Mouse (Mus musculus): ENCODE measurements around the gene Apbb1ip. TPM values are rescaled to one million over a fixed set of nuclear protein-coding genes. Genes with fewer than 3 reads are reported as not detected.

The Apbb1ip gene
- polyA plus RNA-seq, 1 experiment = 0.57 TPM

- no peaks in the 10 kb centered on the region for H3K9me3 ChIP-seq (replicated peaks; ENCODE audit: control insufficient read depth, insufficient read depth, low read length, poor library complexity, severe bottlenecking)
- no peaks in the 10 kb centered on the region; the same call in 1 of the 2 replicates for H3K27me3 ChIP-seq (ENCODE audit: control insufficient read depth, insufficient read depth, low read length, poor library complexity, severe bottlenecking)
- H3K9ac ChIP-seq (ENCODE audit: low read depth, poor library complexity, severe bottlenecking) = no peak overlapping the region
- H3K36me3 ChIP-seq (ENCODE audit: control insufficient read depth, insufficient read depth, low read length, poor library complexity, severe bottlenecking) = no peaks in the 10 kb centered on the region
- TF ChIP-seq POLR2A (IDR thresholded peaks at IDR 0.05; ENCODE audit: insufficient read depth, low read length) = no peak
- TF ChIP-seq EP300 (IDR thresholded peaks at IDR 0.05; ENCODE audit: insufficient read depth, low read depth, low read length) = no peak
- no peak for TF ChIP-seq CTCF (IDR thresholded peaks at IDR 0.05; ENCODE audit: low read depth, low read length)
- no peak overlapping the region for H3K27ac ChIP-seq (ENCODE audit: insufficient read depth, low read length)
- H3K4me3 ChIP-seq (ENCODE audit: low read depth, low read length) = no peak overlapping the region
- no peaks in the 10 kb centered on the region for H3K4me1 ChIP-seq (ENCODE audit: control insufficient read depth, insufficient read depth, low read length)
Observed at GRCm38 (mm10) chr2:22784771-22785170, 10.9 kb downstream of the Apbb1ip start.

GRCm38 (mm10) chr2:22788658-22789057 lies 14.8 kb downstream of the Apbb1ip start:
- Histone ChIP-seq H3K27me3 (ENCODE audit: control insufficient read depth, insufficient read depth, low read length, poor library complexity, severe bottlenecking) (no peaks in the 10 kb centered on the region; the same call in 1 of the 2 replicates), H3K9ac (ENCODE audit: low read depth, poor library complexity, severe bottlenecking) (no peak overlapping the region), H3K9me3 (replicated peaks; ENCODE audit: control insufficient read depth, insufficient read depth, low read length, poor library complexity, severe bottlenecking) (no peaks in the 10 kb centered on the region), H3K4me3 (ENCODE audit: low read depth, low read length) (no peak overlapping the region), H3K4me1 (ENCODE audit: control insufficient read depth, insufficient read depth, low read length) (no peaks in the 10 kb centered on the region), H3K36me3 (ENCODE audit: control insufficient read depth, insufficient read depth, low read length, poor library complexity, severe bottlenecking) (no peaks in the 10 kb centered on the region), H3K27ac (ENCODE audit: insufficient read depth, low read length) (no peak overlapping the region)
- TF ChIP-seq POLR2A (IDR thresholded peaks at IDR 0.05; ENCODE audit: insufficient read depth, low read length) = no peak
- TF ChIP-seq EP300 (IDR thresholded peaks at IDR 0.05; ENCODE audit: insufficient read depth, low read depth, low read length) = no peak
- no peak for TF ChIP-seq CTCF (IDR thresholded peaks at IDR 0.05; ENCODE audit: low read depth, low read length)

- H3K27ac ChIP-seq (ENCODE audit: insufficient read depth, low read length) = no peak overlapping the region
Observed at GRCm38 (mm10) chr2:22789576-22789975, 15.7 kb downstream of the Apbb1ip start.

GRCm38 (mm10) chr2:22790435-22790834 lies 16.5 kb downstream of the Apbb1ip start:
- Histone ChIP-seq H3K4me1 (ENCODE audit: control insufficient read depth, insufficient read depth, low read length) (no peaks in the 10 kb centered on the region), H3K27me3 (ENCODE audit: control insufficient read depth, insufficient read depth, low read length, poor library complexity, severe bottlenecking) (no peaks in the 10 kb centered on the region; the same call in 1 of the 2 replicates), H3K36me3 (ENCODE audit: control insufficient read depth, insufficient read depth, low read length, poor library complexity, severe bottlenecking) (no peaks in the 10 kb centered on the region), H3K9ac (ENCODE audit: low read depth, poor library complexity, severe bottlenecking) (no peak overlapping the region), H3K27ac (ENCODE audit: insufficient read depth, low read length) (no peak overlapping the region), H3K9me3 (replicated peaks; ENCODE audit: control insufficient read depth, insufficient read depth, low read length, poor library complexity, severe bottlenecking) (0 out of 2 replicates have a peak, but pooled peaks cover 4% of the 10 kb centered on the region), H3K4me3 (ENCODE audit: low read depth, low read length) (no peak overlapping the region)
- TF ChIP-seq EP300 (IDR thresholded peaks at IDR 0.05; ENCODE audit: insufficient read depth, low read depth, low read length) (no peak), POLR2A (IDR thresholded peaks at IDR 0.05; ENCODE audit: insufficient read depth, low read length) (no peak), CTCF (IDR thresholded peaks at IDR 0.05; ENCODE audit: low read depth, low read length) (no peak)

More at GRCm38 (mm10) chr2:22789576-22789975, 15.7 kb downstream of the Apbb1ip start:
- no peaks in the 10 kb centered on the region; the same call in 1 of the 2 replicates for H3K27me3 ChIP-seq (ENCODE audit: control insufficient read depth, insufficient read depth, low read length, poor library complexity, severe bottlenecking)
- no peak overlapping the region for H3K4me3 ChIP-seq (ENCODE audit: low read depth, low read length)
- no peak overlapping the region for H3K9ac ChIP-seq (ENCODE audit: low read depth, poor library complexity, severe bottlenecking)
- TF ChIP-seq POLR2A (IDR thresholded peaks at IDR 0.05; ENCODE audit: insufficient read depth, low read length) (no peak), CTCF (IDR thresholded peaks at IDR 0.05; ENCODE audit: low read depth, low read length) (no peak), EP300 (IDR thresholded peaks at IDR 0.05; ENCODE audit: insufficient read depth, low read depth, low read length) (no peak)
- H3K36me3 ChIP-seq (ENCODE audit: control insufficient read depth, insufficient read depth, low read length, poor library complexity, severe bottlenecking) = no peaks in the 10 kb centered on the region
- H3K4me1 ChIP-seq (ENCODE audit: control insufficient read depth, insufficient read depth, low read length) = no peaks in the 10 kb centered on the region
- no peaks in the 10 kb centered on the region for H3K9me3 ChIP-seq (replicated peaks; ENCODE audit: control insufficient read depth, insufficient read depth, low read length, poor library complexity, severe bottlenecking)

- Histone ChIP-seq H3K9ac (ENCODE audit: low read depth, poor library complexity, severe bottlenecking) (no peak overlapping the region), H3K27ac (ENCODE audit: insufficient read depth, low read length) (no peak overlapping the region), H3K9me3 (replicated peaks; ENCODE audit: control insufficient read depth, insufficient read depth, low read length, poor library complexity, severe bottlenecking) (peaks cover 10% of the 10 kb centered on the region; the same call in 1 of the 2 replicates), H3K4me1 (ENCODE audit: control insufficient read depth, insufficient read depth, low read length) (no peaks in the 10 kb centered on the region), H3K36me3 (ENCODE audit: control insufficient read depth, insufficient read depth, low read length, poor library complexity, severe bottlenecking) (no peaks in the 10 kb centered on the region), H3K4me3 (ENCODE audit: low read depth, low read length) (no peak overlapping the region), H3K27me3 (ENCODE audit: control insufficient read depth, insufficient read depth, low read length, poor library complexity, severe bottlenecking) (no peaks in the 10 kb centered on the region)
- TF ChIP-seq POLR2A (IDR thresholded peaks at IDR 0.05; ENCODE audit: insufficient read depth, low read length) = no peak
- TF ChIP-seq EP300 (IDR thresholded peaks at IDR 0.05; ENCODE audit: insufficient read depth, low read depth, low read length) = no peak
- no peak for TF ChIP-seq CTCF (IDR thresholded peaks at IDR 0.05; ENCODE audit: low read depth, low read length)
Observed at GRCm38 (mm10) chr2:22795087-22795486, 21.2 kb downstream of the Apbb1ip start.

- Histone ChIP-seq H3K27ac (ENCODE audit: insufficient read depth, low read length) (no peak overlapping the region), H3K4me3 (ENCODE audit: low read depth, low read length) (no peak overlapping the region), H3K27me3 (ENCODE audit: control insufficient read depth, insufficient read depth, low read length, poor library complexity, severe bottlenecking) (no peaks in the 10 kb centered on the region), H3K9me3 (replicated peaks; ENCODE audit: control insufficient read depth, insufficient read depth, low read length, poor library complexity, severe bottlenecking) (peaks cover 10% of the 10 kb centered on the region; the same call in 1 of the 2 replicates), H3K9ac (ENCODE audit: low read depth, poor library complexity, severe bottlenecking) (no peak overlapping the region), H3K36me3 (ENCODE audit: control insufficient read depth, insufficient read depth, low read length, poor library complexity, severe bottlenecking) (no peaks in the 10 kb centered on the region), H3K4me1 (ENCODE audit: control insufficient read depth, insufficient read depth, low read length) (no peaks in the 10 kb centered on the region)
- TF ChIP-seq EP300 (IDR thresholded peaks at IDR 0.05; ENCODE audit: insufficient read depth, low read depth, low read length) (no peak), CTCF (IDR thresholded peaks at IDR 0.05; ENCODE audit: low read depth, low read length) (no peak), POLR2A (IDR thresholded peaks at IDR 0.05; ENCODE audit: insufficient read depth, low read length) (no peak)
Observed at GRCm38 (mm10) chr2:22796487-22796886, 22.6 kb downstream of the Apbb1ip start.
